Mouse (Mus musculus): ENCODE results near the gene Gm10521. TPM values are rescaled to one million over a fixed set of nuclear protein-coding genes. Genes with fewer than 3 reads are reported as not detected.
A peak's percentile ranks its signal among the peaks of the same experiment; 100 is the strongest.
"Not testable (repeated sequence)": the region's sequence is repeated elsewhere in the genome, so short reads cannot be mapped to it uniquely, and the experiment has no call there.

Gene Gm10521
- polyA plus RNA-seq (2015; fragmentation: Nextera tagmentation; extraction: Ambion mirVana): not detected in 2 replicates

DNA sequence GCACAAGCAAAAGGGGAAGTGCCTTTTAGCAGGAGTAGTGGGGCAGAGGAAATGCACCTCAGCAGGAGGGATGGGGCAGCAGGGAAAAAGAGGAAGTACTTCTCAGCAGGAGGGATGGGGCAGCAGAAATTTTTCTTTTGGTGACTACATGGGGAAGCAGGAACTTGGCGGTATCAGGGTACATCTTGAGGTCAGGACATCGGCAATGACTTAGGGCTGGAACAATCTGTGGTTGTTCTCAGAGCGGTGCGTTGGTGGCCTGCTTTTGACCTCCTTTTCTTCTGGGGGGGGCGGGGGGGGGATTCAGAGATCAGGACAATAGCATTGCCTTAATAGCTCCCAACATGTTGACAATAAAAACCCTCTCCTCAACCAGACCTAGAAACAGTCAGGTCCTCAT, at the start of gene Gm10521:
Gene Gm10521 (plus strand): TSS at position 301 of the 400 bp plus-strand sequence.
- not testable (repeated sequence) for H3K4me2 ChIP-seq; H3K9me3 ChIP-seq; H3K36me3 ChIP-seq; H3K9ac ChIP-seq; ATAC-seq (ENCODE audit: extremely low read depth, insufficient number of reproducible peaks, low FRiP score, low TSS enrichment); H3K27me3 ChIP-seq (replicated peaks); H3K4me1 ChIP-seq; H3K4me3 ChIP-seq; H3K27ac ChIP-seq (replicated peaks)
- 84% methylated on average over 5 of the region's 5 CpGs for WGBS

DNA sequence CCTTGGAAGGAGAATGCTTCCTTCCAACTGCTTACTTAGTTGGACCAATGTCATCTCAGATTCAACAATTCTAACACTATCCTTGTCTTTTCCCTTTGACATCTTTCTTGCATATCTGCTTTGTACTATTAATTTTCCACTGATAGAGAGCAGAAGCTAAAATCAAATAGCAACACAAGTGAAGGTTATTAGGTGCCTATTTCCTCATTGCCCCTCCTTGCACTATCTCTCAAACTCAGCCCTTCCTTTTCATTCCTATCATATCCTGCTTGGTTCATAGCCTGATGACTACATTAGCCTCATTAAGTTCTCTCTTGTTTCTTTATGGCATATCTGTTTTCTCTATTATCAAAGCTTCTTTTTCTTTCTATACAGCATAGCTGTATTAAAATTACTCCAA, 47.3 kb upstream of the Gm10521 start:
- ATAC-seq (ENCODE audit: extremely low read depth, insufficient number of reproducible peaks, low FRiP score, low TSS enrichment): no peak
- Histone ChIP-seq H3K9ac (no peak overlapping the region), H3K36me3 (no peaks in the 10 kb centered on the region)

DNA sequence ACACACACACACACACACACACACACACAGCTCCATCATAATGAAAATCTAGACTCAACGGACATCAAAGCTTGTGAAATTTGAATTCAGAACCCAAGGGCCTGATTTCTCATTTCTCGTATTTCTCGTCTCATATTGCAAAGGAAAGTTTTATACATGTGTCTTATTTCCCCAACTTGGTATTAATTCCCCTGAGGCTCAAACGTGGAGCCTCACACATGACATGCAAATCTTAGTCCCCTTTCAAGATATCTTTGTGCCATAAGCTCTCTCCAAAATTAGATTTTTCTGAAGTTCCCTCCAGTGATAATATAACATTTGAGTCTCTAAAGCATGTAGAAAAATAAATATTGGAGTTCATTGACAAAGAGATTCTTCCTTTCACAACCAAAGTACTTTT, 46.7 kb upstream of the Gm10521 start:
- H3K9me3 ChIP-seq: no peaks in the 10 kb centered on the region
- WGBS: 73% methylated on average over 4 of the region's 4 CpGs

More for the DNA sequence above, 47.3 kb upstream of the Gm10521 start:
- Histone ChIP-seq H3K4me3 (no peak overlapping the region), H3K27me3 (replicated peaks) (no peaks in the 10 kb centered on the region), H3K9me3 (no peaks in the 10 kb centered on the region), H3K27ac (replicated peaks) (no peak overlapping the region), H3K4me1 (no peaks in the 10 kb centered on the region), H3K4me2 (no peak overlapping the region)

DNA sequence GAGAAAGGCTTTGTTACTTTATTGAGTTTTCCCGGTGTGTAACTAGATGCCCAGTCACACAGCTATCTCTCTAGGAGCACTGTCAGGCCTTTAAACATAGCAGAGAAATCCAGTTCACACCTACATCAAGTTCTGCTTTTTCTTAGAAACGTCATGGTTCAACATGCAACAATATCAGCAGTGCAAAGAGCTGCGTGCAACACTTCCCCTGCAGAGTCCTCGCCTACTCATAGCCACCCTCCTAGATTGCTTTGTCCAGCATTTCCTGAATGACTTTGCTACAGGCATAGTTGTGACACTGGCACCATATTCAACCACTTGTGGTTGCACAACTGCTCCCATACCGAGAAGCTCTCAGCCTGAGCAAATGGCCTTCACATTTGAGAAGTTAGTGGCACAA, 46.0 kb upstream of the Gm10521 start:
- Histone ChIP-seq H3K36me3 (no peaks in the 10 kb centered on the region), H3K4me1 (no peaks in the 10 kb centered on the region), H3K27ac (replicated peaks) (no peak overlapping the region), H3K9ac (no peak overlapping the region), H3K4me2 (no peak overlapping the region), H3K27me3 (replicated peaks) (no peaks in the 10 kb centered on the region), H3K4me3 (no peak overlapping the region), H3K9me3 (no peaks in the 10 kb centered on the region)
- ATAC-seq (ENCODE audit: extremely low read depth, insufficient number of reproducible peaks, low FRiP score, low TSS enrichment): no peak
- WGBS: 72% methylated on average over 5 of the region's 5 CpGs

More for the DNA sequence above, 46.7 kb upstream of the Gm10521 start:
- Histone ChIP-seq H3K4me2 (no peak overlapping the region), H3K9ac (no peak overlapping the region), H3K36me3 (no peaks in the 10 kb centered on the region), H3K27ac (replicated peaks) (no peak overlapping the region), H3K4me1 (no peaks in the 10 kb centered on the region), H3K27me3 (replicated peaks) (no peaks in the 10 kb centered on the region), H3K4me3 (no peak overlapping the region)
- ATAC-seq (ENCODE audit: extremely low read depth, insufficient number of reproducible peaks, low FRiP score, low TSS enrichment): no peak

DNA sequence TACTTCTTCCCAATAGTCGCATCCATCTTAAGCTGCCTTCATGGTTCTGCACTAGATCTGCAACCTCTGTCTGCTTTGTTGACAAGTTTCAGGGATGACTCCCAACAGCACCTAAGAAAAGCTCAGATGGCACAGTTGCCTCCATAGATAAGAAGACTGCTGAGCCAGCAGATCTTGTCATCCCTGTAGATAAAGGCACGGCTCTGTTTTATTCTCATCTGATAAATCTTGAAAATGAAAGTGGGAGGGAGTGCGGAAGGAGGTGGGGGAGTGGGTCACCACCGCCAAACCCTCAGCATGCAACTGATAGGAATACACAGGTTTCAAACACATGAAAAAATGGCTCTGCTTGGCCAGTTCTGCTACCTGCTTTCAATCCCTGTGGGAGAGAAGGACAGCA, 30.0 kb upstream of the Gm10521 start:
- Histone ChIP-seq H3K4me3 (no peak overlapping the region), H3K4me2 (no peak overlapping the region), H3K9me3 (no peaks in the 10 kb centered on the region; the same call in 1 of the 2 replicates), H3K27ac (replicated peaks) (no peak overlapping the region), H3K36me3 (no peaks in the 10 kb centered on the region), H3K4me1 (no peaks in the 10 kb centered on the region), H3K9ac (no peak overlapping the region), H3K27me3 (replicated peaks) (no peaks in the 10 kb centered on the region)
- no peak for ATAC-seq (ENCODE audit: extremely low read depth, insufficient number of reproducible peaks, low FRiP score, low TSS enrichment)
- 59% methylated on average over 4 of the region's 4 CpGs for WGBS

DNA sequence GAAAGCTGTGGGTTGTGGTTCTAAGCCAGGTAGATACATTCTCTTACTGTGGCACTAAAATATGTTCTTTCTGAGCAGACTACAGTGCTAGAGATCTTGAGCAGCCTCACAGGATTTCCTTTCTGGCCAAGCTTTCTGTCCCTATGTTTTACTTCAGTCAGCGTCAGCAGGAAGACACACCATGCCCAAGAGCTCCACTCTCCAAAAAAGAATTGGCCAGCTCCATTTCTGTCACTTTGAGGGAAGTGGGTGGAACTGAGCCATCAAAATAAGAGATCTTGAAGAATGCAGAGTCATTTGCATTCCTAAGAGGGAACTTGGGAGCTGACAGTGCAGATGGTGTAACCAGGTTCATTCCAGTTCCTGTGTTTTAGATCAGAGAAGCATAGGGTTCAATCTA, 8.5 kb upstream of the Gm10521 start:
- H3K27ac ChIP-seq (replicated peaks): no peak overlapping the region
- no peak overlapping the region for H3K4me2 ChIP-seq
- ATAC-seq (ENCODE audit: extremely low read depth, insufficient number of reproducible peaks, low FRiP score, low TSS enrichment): no peak
- no peaks in the 10 kb centered on the region for H3K27me3 ChIP-seq (replicated peaks)
- H3K9ac ChIP-seq: no peak overlapping the region
- H3K4me3 ChIP-seq: no peak overlapping the region
- no peaks in the 10 kb centered on the region for H3K9me3 ChIP-seq
- no peaks in the 10 kb centered on the region for H3K4me1 ChIP-seq
- no peaks in the 10 kb centered on the region for H3K36me3 ChIP-seq
- WGBS: 82% methylated on average over 1 of the region's 1 CpGs

DNA sequence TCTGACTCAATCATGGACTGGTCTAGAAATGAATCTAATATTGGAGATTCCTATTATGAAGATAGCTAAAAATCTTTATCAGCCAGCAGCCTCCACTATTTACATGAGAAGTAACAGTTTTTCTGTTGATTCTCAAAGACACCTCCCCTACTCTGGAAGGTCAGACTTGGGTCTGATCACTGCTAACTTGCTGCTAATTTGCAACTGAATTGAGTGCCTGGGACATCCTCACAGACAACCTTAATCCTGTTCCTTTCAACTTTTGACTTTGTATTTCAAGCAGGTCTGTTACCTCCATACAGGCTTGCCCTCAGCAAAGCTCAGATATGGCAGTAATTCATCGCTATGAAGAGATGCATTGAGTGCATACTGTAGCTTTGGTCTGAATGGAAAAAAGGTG, 8.5 kb downstream of the Gm10521 start:
- no peak overlapping the region for H3K4me3 ChIP-seq
- no peak overlapping the region for H3K27ac ChIP-seq (replicated peaks)
- H3K4me2 ChIP-seq: no peak overlapping the region
- no peaks in the 10 kb centered on the region for H3K36me3 ChIP-seq
- H3K9me3 ChIP-seq: peaks cover 8% of the 10 kb centered on the region
- H3K4me1 ChIP-seq: no peaks in the 10 kb centered on the region
- H3K27me3 ChIP-seq (replicated peaks): no peaks in the 10 kb centered on the region
- 71% methylated on average over 1 of the region's 1 CpGs for WGBS
- ATAC-seq (ENCODE audit: extremely low read depth, insufficient number of reproducible peaks, low FRiP score, low TSS enrichment): no peak
- no peak overlapping the region for H3K9ac ChIP-seq

DNA sequence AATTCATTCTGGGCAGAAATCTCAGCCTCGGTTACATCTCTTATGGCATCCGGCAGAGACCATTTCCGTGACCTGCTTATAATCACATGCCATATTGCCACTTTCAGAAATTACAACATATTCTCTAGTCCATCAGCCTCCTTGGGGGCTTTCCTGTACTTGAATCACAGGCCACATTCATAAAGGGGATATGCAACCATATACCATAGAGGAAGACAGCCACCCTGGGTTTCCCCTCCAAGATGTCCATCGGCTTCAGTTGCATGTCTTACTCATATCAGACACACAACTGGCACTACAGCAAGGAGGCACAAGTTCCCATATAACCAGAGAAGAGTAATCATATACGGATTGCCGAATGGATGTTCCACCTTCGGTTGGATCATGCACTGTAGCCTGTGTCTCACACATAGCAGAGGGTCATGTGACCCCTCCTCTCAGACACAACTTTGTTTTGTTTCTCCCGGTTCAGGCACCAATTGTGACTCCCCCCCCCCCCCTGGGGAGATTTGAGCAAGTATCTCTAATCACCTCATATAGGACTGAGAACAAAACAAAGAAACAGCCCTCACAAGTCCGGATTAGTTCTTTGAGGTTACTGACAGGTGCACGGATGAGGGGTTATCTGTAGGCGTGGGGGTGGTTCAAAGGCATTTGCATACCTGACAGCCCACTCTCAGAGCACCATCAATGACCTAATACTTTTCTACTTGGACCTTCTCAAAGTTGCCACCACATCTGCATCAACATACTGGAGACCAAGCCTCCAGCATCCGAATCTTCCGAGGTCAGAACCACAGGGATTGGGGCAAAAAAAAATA, 20.4 kb downstream of the Gm10521 start:
- H3K27me3 ChIP-seq (replicated peaks): no peaks in the 10 kb centered on the region
- 75% methylated on average over 13 of the region's 13 CpGs for WGBS
- no peaks in the 10 kb centered on the region for H3K4me1 ChIP-seq

DNA sequence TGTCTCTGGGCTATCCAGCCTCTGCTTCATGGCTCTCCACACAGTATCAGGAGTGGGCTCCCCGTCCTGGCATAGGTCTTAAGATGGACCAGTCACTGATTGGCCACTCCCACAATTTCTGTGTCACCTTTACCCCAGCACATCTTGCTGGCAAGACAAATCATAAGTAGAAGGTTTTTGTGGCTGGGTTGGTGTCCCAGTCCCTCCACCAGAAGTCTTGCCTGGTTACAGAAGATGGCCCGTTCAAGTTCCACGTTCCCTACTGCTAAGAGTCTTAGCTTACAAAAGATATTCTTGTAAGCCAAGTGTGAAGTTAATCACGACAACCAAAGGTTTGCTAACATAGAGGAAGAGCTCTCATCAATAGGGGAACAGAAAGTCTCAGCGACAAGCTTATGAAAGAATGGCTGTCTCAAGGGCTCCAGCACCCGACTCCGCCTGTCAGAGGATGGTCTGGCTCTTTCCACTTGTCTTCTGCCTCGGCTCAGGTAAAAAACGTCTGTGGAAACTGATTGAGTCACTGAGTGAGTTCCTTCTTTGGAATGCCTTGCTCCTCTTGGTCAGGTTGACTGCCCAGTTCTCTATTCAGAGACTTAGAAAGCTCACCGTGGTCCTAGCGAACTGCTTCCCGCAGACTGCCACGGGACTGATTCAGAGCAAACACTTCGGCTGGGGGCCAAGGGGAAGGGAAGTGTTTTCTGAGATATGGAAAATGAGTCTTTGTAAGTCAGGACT, 22.0 kb downstream of the Gm10521 start, which contains the start of gene Slamf6:
Gene Slamf6 (plus strand): TSS at position 211 of the 735 bp plus-strand sequence.
- Histone ChIP-seq H3K27ac (replicated peaks) (no peak within 1 kb of the TSS), H3K4me3 (peak within 1 kb of the TSS; percentile 14; the same call in 1 of the 2 replicates), H3K36me3 (no peaks in the 10 kb centered on the region), H3K4me1 (no peaks in the 10 kb centered on the region), H3K9me3 (no peaks in the 10 kb centered on the region), H3K9ac (no peak within 1 kb of the TSS), H3K27me3 (replicated peaks) (no peaks in the 10 kb centered on the region), H3K4me2 (peak within 1 kb of the TSS; percentile 50)
- no peak for ATAC-seq (ENCODE audit: extremely low read depth, insufficient number of reproducible peaks, low FRiP score, low TSS enrichment)
- WGBS: 51% methylated on average over 14 of the region's 14 CpGs

More for the DNA sequence above, 20.4 kb downstream of the Gm10521 start:
- Histone ChIP-seq H3K9ac (no peak overlapping the region), H3K36me3 (no peaks in the 10 kb centered on the region), H3K9me3 (peaks cover 6% of the 10 kb centered on the region), H3K27ac (replicated peaks) (no peak overlapping the region), H3K4me2 (no peak overlapping the region), H3K4me3 (no peak overlapping the region)
- ATAC-seq (ENCODE audit: extremely low read depth, insufficient number of reproducible peaks, low FRiP score, low TSS enrichment): no peak

DNA sequence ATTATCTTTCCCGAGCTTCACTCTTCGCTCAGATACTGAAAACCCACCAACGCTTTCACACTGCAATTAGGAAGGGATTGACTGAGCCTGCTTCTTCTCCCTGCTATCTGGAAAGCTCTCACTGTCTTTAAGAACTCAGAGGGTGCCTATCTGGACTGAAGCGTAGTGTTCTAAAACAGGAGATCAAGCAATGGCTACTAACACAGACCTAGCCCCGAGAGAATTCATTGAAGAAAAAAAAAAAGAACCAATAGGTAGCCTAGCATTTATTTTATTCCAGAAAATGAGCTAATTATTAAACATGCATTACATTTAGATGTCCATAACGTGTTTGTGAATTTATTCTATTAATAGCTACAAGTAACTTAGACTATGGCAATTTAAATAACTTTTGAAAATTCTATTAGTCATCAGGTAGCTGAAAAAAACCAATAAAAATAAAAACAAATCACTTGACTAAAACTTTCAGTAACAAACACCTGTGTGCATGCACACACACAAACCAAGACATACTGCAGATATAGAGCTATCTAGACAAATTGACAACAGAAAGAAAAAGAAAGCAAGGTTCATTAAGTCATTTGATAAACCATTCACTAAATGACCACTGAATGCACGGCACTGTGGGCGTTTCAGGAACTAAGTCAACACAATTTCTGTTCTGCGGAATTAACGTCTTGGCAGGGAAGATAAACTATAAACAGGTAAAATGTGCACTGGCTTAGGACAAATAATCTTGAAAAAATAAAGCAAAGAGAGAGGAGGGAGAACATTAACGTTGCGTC, 22.9 kb downstream of the Gm10521 start:
- Histone ChIP-seq H3K4me1 (no peaks in the 10 kb centered on the region), H3K4me2 (peak overlapping the region; percentile 50), H3K9me3 (no peaks in the 10 kb centered on the region), H3K27ac (replicated peaks) (no peak overlapping the region), H3K4me3 (peak overlapping the region; percentile 14; the same call in 1 of the 2 replicates), H3K36me3 (no peaks in the 10 kb centered on the region), H3K9ac (no peak overlapping the region), H3K27me3 (replicated peaks) (no peaks in the 10 kb centered on the region)
- no peak for ATAC-seq (ENCODE audit: extremely low read depth, insufficient number of reproducible peaks, low FRiP score, low TSS enrichment)
- 59% methylated on average over 12 of the region's 12 CpGs for WGBS

DNA sequence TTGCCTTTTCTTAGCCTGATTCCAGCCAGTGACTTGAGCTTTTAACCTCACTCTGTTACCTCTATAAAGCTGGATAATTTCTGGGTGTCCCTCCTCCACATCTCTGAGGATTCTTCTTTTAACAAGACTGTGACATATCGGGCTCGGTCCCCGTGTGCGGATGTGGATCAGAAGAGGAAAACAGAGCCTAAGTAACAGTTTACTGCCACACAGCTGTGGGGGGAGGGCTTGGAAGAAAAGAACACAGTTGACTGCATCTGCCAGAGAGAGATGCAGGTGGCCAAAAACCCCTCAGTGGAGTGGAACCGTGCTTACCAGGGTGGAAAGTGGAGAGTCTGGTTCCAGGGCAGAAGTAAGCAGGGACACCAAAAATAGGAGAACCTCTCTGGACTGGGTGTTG, 23.7 kb downstream of the Gm10521 start:
- 89% methylated on average over 5 of the region's 5 CpGs for WGBS
- ATAC-seq (ENCODE audit: extremely low read depth, insufficient number of reproducible peaks, low FRiP score, low TSS enrichment): no peak
- Histone ChIP-seq H3K36me3 (no peaks in the 10 kb centered on the region), H3K4me2 (no peak overlapping the region), H3K9me3 (0 out of 2 replicates have a peak, but pooled peaks cover under 1% of the 10 kb centered on the region), H3K4me3 (no peak overlapping the region), H3K4me1 (no peaks in the 10 kb centered on the region), H3K27ac (replicated peaks) (no peak overlapping the region), H3K27me3 (replicated peaks) (no peaks in the 10 kb centered on the region), H3K9ac (no peak overlapping the region)
